Mouse (Mus musculus) 3T3-L1 (cell line): ENCODE data around the gene Gpx3.
"Not testable (repeated sequence)": the region's sequence is repeated elsewhere in the genome, so short reads cannot be mapped to it uniquely, and the experiment has no call there.

Experiments used
- DNase-seq: peaks from one replicate; pipeline ENCODE4 v3.0.0-alpha.2; 2015; ENCODE audit warnings: low read depth, low spot score

The Gpx3 gene

GRCm38 (mm10) chr11:54936035-54936770, 34.0 kb downstream of the Gpx3 start:
- peak; percentile 46 for DNase-seq

GRCm38 (mm10) chr11:54936771-54937140, 34.5 kb downstream of the Gpx3 start:
- DNase-seq, result no peak

- no peak for DNase-seq
These were observed 37.2 kb downstream of the Gpx3 start for GRCm38 (mm10) chr11:54939501-54939900.

- DNase-seq, result no peak
These were observed 37.8 kb downstream of the Gpx3 start for GRCm38 (mm10) chr11:54940056-54940455.

GRCm38 (mm10) chr11:54944702-54945101, 42.4 kb downstream of the Gpx3 start:
- DNase-seq, result no peak

GRCm38 (mm10) chr11:54949717-54950116, 47.5 kb downstream of the Gpx3 start:
- DNase-seq, result no peak

GRCm38 (mm10) chr11:54950684-54951083, 48.4 kb downstream of the Gpx3 start:
- no peak for DNase-seq

GRCm38 (mm10) chr11:54952651-54953050, 50.4 kb downstream of the Gpx3 start:
- peak; percentile 44 for DNase-seq

GRCm38 (mm10) chr11:54953993-54954446, 51.8 kb downstream of the Gpx3 start:
- no peak for DNase-seq

GRCm38 (mm10) chr11:54954716-54955115, 52.5 kb downstream of the Gpx3 start:
- no peak for DNase-seq

GRCm38 (mm10) chr11:54955400-54955734, 53.1 kb downstream of the Gpx3 start:
- DNase-seq, result not testable (repeated sequence)

GRCm38 (mm10) chr11:54955735-54956480, 53.7 kb downstream of the Gpx3 start:
- DNase-seq, result peak; percentile 96

- no peak for DNase-seq
These were observed 54.7 kb downstream of the Gpx3 start for GRCm38 (mm10) chr11:54956912-54957311.

GRCm38 (mm10) chr11:54957708-54958107, 55.5 kb downstream of the Gpx3 start:
- not testable (repeated sequence) for DNase-seq

GRCm38 (mm10) chr11:54958571-54959073, 56.4 kb downstream of the Gpx3 start:
- no peak for DNase-seq
